Mouse (Mus musculus) thymus, postnatal 36 days (tissue): ENCODE results near the gene Dynlt1f.
"Not testable (repeated sequence)": the region's sequence is repeated elsewhere in the genome, so short reads cannot be mapped to it uniquely, and the experiment has no call there.

ENCODE experiments used
- DNase-seq, 2 experiments: peaks; one replicate each; pipeline ENCODE4 v3.0.0; 2022; ENCODE audit warnings: mixed read lengths in 2 of 2

Gene Dynlt1f

GRCm38 (mm10) chr17:6620730-6621451, 34.8 kb downstream of the Dynlt1f start:
- DNase-seq, result not testable (repeated sequence)

- not testable (repeated sequence) for DNase-seq
Measured at GRCm38 (mm10) chr17:6620035-6620434, 35.7 kb downstream of the Dynlt1f start.

DNA sequence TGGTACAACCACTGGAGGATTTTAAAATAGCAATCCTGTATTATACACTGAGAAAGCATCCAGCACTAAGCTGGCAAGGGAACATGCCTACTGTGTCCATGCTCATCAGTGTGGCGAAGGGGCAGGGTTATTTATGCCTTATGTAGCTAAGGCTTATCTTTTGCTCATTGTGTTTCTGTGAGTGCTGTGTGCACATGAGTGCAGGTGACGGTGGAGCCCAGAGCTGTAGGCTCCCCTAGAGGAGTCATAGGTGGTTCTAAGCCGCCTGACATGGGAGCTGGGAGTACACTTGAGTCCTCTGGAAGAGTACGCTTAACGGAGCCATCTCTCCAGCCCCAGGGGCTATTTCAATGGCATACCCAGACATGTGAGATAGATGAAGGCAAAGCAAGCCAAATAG, 36.4 kb downstream of the Dynlt1f start:
- not testable (repeated sequence) for DNase-seq

- DNase-seq, result not testable (repeated sequence)
Measured at GRCm38 (mm10) chr17:6617689-6618400, 37.9 kb downstream of the Dynlt1f start.

- DNase-seq, result not testable (repeated sequence)
Measured at GRCm38 (mm10) chr17:6616731-6617130, 39.0 kb downstream of the Dynlt1f start.

DNA sequence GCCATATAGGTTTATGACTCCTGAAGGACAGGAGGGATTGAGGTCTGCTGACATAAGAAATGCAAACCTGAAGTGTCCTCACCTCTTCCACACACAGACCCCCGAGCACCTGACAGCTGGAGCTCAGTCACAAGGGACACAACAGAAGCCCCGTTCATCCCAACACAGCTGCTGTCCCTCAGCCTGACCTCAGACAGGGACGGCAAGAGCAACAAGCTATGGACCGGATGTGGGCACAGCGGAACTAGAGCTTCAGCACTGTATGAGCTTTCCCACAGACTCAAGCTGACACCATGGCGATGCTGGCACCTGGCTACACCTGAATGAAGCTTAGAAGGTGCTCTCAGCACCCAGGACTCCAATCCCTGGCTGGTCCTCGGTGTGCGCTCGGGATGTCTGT, 41.4 kb downstream of the Dynlt1f start:
- DNase-seq, result peak in 1 of 2 experiments; percentile 42

GRCm38 (mm10) chr17:6613524-6613923, 42.2 kb downstream of the Dynlt1f start:
- not testable (repeated sequence) for DNase-seq

DNA sequence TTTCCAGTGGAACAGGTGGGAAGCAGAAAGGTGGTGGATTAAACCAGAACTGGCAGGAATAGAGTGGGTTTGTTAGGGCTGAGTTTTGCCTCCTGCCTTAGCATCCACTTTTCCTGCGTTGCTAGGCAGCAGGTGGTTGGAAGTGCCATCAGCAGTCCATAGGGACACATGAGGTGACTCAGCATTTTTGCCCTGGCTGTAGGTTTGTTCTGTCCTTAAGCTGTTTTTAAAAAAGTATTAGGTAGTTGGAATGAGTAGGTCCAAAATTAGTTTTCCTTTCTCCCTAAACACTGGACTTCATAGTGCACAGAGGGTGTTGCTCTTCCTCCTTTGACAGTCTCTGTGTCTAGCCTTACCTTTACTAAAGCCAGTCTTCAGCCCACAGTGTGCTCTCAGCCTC, 50.4 kb downstream of the Dynlt1f start:
- DNase-seq, result not testable (repeated sequence)

DNA sequence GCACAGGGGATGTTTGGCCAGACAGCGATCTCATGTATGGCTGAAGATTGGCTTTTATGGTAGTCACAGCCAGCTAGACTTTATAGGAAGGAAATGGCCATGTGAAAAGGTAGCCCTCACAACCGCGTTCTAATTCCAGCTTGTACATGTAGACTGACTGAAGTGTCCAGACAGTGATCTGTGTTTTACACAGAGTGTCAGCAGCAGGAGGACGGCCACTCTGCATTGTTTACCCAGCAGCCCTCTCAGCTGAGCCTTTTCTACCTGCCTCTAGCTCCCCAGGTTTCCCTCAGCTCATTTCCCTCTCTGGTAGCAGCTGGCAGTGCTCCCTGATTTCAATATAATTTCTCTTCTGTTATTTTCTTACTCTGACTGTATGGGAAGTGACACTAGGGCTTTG, 53.5 kb downstream of the Dynlt1f start:
- DNase-seq, result not testable (repeated sequence)

DNA sequence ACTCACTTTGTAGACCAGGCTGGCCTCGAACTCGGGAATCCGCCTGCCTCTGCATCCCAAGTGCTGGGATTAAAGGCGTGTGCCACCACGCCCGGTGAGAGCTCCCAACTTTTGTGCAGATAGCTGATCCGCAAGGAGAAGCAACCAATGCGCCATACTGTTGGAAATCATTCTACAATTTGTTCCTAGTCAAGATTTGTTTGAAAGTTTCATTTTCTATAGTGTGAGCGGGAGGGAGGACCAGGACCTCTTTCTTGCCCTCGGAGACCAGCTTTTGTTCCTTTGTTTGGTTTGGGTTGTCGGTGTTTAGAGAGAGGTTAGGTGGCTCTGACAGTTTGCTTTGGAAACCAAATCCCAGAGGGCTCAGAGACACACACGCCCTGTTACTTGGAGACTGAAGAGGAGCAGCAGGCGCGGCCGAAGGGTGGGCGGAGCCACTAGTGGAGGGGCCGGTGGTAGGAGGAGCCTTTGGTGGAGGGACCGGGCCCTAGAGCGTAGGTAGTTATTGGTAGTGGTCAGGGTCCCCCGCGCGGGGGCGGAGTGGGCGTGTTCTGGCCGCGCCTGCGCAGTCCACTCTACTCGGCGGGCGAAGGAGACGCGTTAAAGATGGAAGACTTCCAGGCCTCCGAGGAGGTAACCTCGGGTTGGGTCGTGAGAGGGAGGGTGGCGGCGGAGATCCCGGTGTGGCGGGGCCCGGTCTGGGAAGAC, 54.3 kb downstream of the Dynlt1f start, which contains the start of gene Dynlt1c:
Dynlt1c (plus strand) TSS at position 468 of the 708 bp plus-strand sequence.
- peak; percentile 67 to 73 for DNase-seq

- DNase-seq, result not testable (repeated sequence)
Measured at GRCm38 (mm10) chr17:6600216-6600911, 55.3 kb downstream of the Dynlt1f start.

DNA sequence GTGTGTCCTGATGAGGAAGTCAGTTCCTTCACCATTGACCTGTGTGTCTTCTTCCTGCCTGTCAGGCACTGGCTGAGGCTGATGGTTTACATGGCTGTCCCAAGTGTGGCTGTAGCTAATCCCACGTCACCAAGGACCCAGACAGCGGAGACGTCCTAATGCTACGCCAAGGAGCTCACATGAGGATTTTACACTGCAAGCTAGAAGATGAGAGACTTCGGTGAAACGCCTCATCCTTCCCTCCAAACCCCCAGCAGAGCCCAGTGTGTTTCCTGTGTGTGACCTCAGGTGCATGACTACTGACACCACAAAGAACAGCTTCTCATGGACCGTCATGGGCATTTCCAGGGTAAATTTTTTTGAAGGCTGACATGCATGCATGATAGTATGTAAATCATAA, 57.3 kb downstream of the Dynlt1f start:
- peak; percentile 35 to 44 for DNase-seq
